Mouse (Mus musculus): ENCODE data around the gene Fgd1. TPM values are rescaled to one million over a fixed set of nuclear protein-coding genes. Genes with fewer than 3 reads are reported as not detected.

Fgd1 gene
- total RNA-seq (2021), result 1 to 10 TPM; 2.0 to 2.1 TPM
- long read RNA-seq, experiment 1, partial matches to known transcripts, result 0 of 2 reads
- long read RNA-seq, experiment 1, other reads (novel, unspliced or antisense), result 2 of 2 reads
- long read RNA-seq, experiment 2, partial matches to known transcripts, result 1 of 1 reads
- long read RNA-seq, experiment 2, other reads (novel, unspliced or antisense), result 0 of 1 reads

DNA sequence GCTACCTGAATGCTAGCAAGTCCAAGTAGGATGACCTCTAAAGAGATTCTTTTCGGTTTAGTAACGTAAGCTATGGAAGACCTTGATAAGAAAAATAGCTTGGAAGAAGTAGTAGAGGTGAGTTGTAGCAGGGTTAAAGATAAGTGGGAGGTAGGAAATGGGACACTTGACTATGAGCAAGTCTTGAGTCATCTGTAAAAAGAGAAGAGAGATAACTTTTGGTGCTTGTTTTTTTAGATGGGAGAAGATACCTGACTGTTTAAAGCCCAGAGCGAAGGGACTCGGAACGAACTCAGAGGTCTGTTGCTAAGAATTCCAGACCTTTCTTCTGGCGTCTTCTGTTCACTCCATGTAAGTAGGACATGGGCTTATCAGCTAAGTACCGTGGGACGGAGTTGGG is at the start of gene Fgd1:
Fgd1 (plus strand) TSS at position 301 of the 400 bp plus-strand sequence.
- intact Hi-C loops (cut with DNase I), result no loop called here
- no peak for DNase-seq

DNA sequence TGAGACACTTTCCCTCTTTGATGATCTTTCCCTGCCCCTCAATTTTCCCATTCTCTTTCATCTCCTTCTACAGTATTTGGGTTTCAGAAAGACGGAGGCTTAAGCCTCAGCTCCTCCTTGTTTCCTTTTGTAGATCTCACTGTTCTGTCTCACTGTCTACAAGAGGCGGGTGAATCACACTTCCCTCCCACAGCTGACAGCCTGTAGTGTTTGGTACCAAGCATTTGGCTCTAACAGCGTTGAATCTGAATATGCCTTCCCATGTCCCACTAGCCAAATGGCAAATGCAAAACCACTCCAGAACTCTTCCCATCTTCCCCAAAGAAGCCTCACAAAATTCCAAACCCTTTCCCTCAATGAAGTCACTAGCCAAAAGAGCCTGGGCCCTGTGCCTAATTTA is 49.2 kb upstream of the Fgd1 start:
- intact Hi-C loops (cut with DNase I), result no loop called here
- no peak for DNase-seq

DNA sequence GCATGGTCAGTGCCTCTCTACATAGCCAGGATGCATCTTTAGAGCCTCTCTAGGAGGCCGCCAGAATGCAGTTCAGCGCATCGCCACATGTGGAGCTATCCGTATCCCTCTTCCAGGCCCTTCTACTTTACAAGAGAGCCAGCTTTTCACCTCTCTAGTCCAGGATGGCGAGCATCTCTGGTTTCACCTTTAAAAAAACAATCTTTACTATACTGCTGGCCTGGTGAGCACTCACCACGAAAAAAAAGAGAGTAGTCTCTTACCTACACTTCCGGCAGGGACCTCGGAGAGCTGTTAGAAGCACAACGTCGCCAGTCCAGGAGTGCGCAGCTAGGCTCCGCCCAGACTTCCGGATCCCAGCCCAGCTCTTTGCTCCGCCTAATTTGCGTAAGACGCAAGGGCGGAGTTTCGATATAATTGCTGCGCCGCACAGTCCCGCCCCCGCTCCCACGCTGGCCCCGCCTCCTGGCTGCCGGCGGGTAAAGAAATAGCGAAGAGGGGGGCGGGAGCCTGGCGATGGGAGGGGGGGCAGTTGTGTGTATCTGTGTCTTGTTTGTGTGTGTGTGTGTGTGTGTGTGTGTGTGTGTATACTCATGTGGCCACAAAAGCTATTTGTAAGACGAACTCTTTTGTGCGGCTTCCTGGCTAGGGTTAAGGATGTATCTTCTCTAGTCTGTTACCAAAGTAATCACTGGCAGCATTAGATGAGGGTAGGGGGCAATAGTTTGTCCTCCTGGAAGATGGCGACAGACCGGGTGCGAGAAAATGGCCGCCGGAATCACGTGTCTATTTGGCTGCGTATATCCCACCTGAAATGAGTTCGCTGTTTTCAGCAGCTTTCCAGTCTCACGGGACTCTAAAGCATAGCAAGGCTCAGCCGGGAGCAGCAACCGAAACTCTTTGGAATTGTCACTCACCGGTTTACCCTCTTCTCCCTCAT is 28.7 kb upstream of the Fgd1 start, which contains the start of gene Gnl3l:
Gnl3l (minus strand) TSS at position 385 of the 940 bp plus-strand sequence.
- DNase-seq, result peak; percentile 77 to 81
- intact Hi-C loops (cut with DNase I), result no loop called here

DNA sequence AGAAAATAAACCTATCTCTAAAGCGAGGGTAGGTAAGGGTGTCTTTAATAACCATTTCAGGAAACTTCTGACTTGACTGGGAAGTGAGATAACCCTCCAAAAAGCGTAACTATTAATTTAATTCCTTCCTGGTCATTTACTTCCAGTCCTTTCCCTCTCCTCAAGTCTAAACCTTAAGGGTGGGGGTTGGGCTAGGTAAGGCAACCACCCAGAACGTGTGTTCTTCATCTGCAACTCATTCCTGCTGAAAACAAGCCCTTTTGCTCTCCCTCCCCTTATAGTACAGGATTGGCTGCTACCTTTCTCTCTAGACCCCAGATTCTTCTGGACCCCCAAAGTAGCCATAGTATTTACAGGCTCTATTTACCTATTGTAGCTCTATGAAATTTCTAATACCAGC is 28.1 kb upstream of the Fgd1 start:
- intact Hi-C loops (cut with DNase I), result no loop called here

DNA sequence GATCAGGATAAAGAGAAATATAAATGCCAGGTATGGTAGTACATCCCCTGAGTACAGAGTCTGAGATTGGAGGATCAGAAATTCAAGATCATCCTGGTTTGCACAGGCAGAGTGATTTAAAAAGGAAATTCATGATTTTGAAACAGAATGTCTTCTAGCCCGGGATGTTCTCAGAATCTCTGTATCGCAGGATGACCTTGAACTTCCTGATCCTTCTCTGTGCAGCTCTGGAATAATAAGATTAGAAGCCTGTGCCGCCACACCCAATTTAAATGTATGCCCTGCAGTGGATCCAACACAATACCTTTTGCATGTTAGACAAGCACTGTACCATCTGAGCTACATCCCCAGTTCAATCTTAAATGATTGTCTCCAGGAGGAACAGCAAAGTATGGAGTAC is 27.2 kb upstream of the Fgd1 start:
- intact Hi-C loops (cut with DNase I), result no loop called here
- no peak for DNase-seq

More for the DNA sequence above, 28.1 kb upstream of the Fgd1 start:
- DNase-seq, result no peak

DNA sequence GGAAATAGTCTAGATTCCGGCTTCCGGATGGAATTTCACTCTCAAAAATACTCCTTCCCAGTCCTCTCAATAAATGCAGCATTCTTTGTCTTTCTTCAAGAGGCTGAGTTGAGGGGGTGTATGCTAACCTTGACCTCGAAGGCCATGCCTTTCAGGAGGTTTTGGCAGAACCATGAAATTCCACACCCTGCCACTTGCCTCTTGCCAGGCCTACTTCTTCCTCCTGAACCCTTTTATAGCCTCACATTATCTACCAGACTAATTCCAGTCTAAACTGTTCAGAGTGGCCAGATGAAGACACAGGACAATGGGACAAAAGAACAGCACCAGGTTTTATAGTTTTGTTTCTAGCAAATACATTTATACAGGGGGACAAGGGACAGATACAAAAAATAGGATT is 14.6 kb upstream of the Fgd1 start:
- intact Hi-C loops (cut with DNase I), result no loop called here
- no peak for DNase-seq

DNA sequence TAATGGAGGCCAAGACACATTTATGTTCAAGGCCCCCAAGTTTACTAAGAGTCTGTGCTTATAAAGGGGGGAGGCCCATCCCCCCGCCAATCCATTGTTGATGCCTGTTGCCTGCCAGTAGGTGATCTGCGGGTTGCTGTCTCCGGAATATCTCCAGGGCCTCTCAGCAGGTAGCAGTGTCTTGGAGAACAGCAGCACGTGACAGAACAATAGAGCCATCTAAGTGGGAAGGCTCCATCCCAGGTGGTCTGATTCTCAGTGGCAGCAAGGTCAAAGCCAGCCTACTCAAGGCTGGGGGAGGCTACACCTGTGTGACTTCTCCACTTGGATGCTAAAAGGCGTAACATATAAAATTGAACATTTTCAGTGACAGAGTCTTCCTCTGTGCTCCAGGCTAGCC is 4.7 kb upstream of the Fgd1 start:
- no peak for DNase-seq
- intact Hi-C loops (cut with DNase I), result no loop called here

DNA sequence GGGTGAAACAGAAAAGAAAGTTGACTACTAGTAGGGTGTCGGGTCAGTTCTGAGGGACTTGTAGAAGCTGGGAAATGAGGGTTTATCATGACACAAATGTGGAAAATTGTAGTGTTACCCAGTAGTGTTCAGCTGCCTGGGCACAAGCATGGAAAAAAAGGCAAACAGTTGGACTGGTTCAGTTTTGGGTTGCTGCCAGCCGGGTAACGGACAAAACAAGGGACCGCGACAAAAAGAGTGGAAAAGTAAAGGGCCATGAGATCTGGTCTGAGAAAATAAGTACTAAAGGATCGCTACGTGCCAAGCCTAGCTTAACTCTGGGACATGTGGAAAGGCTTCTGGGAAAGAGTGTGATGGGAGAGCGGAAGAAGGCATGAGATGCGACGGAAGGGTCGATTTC is 371 bp downstream of the Fgd1 start:
- intact Hi-C loops (cut with DNase I), result no loop called here
- DNase-seq, result no peak

DNA sequence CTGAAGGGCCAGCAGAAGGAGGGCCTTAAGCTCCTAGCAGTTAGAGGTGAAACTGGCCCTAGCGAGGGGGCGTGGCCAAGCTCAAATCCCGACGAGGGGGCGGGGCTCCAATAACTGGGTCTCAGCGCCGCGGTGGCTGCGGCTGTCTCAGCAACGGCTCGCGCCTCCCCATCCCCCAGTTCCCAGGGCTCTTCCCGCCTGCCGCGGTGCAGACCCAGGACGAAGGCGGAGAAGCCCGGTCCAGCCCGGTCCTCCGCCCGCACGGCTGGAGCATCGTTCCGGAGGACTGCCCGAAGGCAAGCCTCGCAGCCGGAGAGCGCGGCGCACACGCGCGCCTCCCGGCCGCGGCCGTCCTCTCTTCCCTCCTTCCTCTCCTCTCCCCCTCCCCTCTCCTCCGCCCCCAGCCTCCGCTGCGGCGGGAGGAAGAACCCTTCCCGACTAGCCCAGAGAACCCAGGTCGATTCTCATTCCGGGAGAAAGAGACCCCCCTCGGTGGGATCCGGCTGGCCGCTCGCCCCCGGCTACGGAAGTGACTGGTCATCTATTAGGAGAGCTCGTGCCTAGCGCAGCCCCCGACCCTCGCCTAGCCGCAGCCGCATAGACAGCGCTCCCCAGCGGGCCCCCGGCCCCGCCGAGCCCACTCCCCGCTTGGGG is 954 bp downstream of the Fgd1 start:
- intact Hi-C loops (cut with DNase I), result no loop called here
- peak; percentile 76 to 80 for DNase-seq

DNA sequence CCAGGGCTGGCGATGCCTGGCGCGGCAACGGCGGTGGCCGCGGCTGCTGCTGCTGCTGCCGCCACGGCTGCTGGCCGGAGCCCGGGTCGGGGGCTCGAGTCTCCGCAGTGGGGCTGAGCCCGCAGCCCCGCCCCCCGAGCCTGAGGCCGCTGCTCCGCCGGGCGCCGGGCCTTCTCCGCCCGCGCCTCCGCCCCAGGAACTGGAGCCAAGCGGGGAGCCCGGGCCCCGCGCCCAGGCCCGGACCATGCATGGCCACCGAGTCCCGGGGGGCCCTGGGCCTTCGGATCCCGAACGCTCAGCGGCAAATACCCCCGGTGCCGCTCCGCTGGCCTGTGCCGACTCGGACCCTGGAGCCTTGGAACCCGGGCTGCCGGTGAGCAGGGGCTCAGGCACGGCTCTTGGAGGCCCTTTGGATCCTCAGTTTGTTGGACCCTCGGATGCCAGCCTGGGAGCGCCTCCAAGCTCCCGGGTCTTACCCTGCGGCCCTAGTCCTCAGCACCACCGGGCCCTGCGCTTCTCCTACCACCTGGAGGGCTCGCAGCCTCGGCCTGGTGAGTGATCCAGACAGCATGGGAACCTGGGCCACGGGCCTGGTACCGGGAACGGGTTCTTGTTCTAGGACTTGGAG is 1.6 kb downstream of the Fgd1 start:
- peak; percentile 18 to 23 for DNase-seq
- intact Hi-C loops (cut with DNase I), result no loop called here

DNA sequence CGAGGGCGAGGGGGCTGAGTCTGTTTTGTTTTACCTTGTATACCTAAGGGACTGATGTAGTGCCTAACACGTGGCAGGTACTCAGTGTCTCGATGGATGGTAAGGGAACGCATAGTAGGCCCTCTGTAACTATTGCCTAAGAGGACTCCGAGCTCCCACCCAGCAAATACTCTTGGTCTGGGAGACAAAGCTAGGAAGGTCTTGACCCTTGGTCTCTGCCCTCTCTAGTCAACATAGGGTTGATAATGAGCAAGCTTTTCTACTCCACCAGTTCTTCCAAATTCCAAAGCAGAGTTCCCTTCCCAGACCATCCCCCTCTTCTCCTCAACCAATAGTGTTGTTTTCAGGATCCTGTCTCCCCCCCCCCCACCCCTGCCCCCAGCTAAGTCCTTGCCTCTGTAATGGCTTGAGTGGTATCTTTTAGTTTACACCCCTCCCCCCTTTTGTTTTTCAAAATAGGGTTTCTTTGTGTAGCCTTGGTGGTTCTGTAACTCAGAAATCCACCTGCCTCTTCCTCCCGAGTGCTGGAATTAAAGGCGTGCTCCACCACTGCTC is 3.8 kb downstream of the Fgd1 start:
- no peak for DNase-seq
- intact Hi-C loops (cut with DNase I), result no loop called here

DNA sequence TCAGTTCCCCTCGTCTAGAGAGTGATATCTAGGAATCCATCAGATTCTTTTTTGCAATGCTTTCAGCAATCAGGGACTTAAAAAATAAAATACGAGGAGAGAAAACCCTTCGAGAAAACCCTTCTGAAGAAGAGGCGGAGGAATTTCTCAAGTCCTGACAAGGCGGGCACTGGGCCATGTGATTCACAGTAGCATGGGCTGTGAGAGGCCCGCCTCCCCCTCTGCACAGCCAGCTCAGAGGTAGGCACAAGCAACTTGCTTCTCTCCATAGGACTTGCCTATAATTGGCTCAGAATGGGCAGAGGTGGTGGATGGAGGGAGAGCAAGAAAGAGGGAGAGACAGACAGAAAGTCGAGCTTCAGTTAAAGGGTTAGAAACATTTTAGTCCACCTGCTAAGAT is 4.4 kb downstream of the Fgd1 start:
- intact Hi-C loops (cut with DNase I), result no loop called here
- no peak for DNase-seq

DNA sequence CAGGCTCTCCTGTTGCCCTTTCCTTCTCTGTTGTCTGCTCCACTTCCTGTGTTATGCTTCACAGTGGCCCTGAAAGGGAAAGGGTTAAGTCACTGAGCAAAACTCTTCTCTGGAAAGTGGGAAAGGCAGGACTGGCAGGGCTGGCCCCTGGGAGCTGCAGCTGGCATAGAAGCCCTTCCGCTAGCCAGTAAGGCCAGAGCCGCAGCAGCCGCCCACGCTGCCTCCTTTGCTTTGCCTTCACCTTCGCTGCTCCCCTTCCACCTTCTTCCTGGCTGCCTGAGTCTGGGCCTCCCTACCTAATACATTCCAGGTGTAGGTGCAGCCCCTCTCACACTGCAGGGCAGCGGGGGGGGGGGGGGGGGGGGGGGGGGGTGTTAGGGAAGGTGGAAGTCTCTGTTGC is 8.5 kb downstream of the Fgd1 start:
- intact Hi-C loops (cut with DNase I), result no loop called here
- DNase-seq, result no peak

DNA sequence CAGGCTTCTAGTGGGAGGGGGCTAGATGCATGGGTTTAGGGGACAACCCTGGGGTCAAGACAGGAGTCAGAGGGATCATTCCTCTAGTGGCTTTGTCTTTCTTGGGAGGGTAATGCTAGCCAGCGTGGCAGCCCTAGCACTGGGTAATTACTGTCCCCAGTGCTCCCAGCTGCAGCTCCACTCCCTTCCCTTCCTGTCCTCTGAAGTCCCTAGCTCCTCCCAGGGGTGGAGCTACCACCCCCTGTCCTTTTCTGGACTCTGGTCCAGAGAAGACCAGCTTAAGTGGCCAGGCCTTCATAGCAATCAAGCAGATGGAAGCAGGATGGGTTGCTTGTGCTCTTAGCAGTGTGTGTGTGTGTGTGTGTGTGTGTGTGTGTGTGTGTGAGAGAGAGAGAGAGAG is 9.6 kb downstream of the Fgd1 start:
- DNase-seq, result peak in 1 of 2 experiments; percentile 16
- intact Hi-C loops (cut with DNase I), result no loop called here

DNA sequence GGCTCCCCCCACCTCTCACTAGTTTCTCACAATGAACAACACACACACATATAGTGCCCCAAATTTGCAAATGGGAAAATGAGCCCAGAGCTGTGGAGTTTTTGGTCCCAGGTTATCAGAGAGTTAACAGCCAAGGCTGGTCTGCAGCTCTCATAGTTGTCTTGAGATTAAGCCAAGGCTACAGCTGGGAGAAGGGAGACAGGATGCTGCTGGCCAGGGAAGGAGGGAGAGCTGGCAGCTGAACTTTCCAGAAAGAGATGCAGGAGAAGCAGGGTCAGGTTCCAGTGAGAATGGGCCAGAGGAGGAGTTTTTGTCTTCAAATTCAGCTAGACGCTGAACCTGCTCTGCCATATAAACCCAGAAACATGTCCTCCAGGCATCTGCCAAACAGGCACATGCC is 13.4 kb downstream of the Fgd1 start:
- intact Hi-C loops (cut with DNase I), result no loop called here

DNA sequence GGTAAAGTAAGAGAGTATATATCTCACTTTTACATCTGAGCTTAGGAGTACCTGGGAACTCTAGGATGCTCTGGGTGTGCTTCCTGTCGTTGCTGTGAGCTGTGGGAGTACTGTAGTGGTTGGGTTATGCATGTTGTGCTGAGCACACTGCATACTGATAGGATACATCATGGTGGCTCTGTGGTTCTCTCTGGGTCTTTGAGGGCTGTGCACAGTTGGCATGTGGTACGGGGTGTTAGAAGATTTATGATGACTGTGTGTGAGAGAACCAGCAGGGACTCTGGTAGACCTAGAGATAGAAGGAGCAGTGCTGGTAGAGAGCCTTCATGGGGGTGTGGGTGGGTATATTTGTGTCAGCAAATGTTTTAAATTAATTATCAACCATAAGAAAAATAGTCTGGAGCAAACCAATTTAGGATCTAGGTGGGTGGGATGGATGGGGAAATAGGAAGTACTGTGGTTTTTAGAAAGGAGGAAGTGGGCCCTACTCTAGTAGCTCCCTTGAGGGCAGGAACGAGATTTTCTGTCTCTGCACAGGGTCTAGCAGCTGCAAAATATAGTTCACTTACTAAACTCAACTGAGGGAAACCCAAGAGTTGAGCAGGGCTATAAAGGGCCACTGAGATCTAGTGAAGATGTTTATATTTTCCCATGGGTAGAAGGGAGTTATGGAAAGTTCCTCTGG is 15.8 kb downstream of the Fgd1 start:
- intact Hi-C loops (cut with DNase I), result no loop called here

More for the DNA sequence above, 13.4 kb downstream of the Fgd1 start:
- no peak for DNase-seq

DNA sequence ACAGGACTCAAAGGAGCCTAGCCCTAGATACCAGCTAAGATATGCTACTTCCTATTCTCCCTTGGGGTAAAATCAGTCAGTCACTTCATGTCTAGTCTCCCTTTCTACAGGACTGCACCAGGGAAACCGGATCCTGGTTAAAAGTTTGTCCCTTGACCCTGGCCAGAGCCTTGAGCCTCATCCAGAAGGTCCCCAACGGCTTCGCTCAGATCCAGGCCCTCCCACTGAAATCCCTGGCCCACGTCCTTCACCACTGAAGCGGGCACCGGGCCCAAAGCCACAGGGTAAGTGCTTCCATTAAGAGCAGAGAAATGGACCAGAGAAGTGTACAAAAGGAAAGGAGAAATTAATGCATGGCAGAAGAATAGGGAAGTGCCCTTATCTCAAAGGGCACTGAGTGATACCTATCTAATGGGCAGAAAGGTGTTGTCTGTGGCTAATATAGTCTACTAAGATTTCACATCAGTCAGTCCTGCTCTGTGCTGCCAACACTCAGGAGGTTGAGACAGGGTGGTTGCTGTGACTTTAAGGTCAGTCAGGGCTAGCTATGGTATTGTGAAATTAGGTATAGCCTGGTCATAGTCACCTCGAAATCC is 20.2 kb downstream of the Fgd1 start:
- intact Hi-C loops (cut with DNase I), result no loop called here
- no peak for DNase-seq

More for the DNA sequence above, 15.8 kb downstream of the Fgd1 start:
- DNase-seq, result no peak

DNA sequence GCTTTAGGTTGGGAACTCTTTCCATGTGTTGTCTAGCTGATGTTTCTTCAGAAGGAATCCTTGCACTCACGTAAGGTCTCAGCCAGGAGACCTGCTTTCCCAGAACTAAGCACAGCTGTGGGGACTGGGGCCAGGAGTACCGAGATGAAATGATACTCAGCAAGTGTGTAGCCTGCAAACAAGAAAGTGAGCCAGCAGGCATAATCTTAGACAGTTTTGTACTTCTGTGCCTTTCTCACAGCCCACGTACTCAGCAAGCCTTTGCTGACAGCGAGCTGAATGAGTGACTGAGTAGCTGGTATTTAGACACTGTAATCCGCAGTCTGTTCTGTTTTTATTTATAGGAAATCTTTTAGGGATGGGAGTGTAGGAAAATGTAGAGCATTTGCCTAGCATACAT is 21.9 kb downstream of the Fgd1 start:
- intact Hi-C loops (cut with DNase I), result no loop called here
- no peak for DNase-seq

DNA sequence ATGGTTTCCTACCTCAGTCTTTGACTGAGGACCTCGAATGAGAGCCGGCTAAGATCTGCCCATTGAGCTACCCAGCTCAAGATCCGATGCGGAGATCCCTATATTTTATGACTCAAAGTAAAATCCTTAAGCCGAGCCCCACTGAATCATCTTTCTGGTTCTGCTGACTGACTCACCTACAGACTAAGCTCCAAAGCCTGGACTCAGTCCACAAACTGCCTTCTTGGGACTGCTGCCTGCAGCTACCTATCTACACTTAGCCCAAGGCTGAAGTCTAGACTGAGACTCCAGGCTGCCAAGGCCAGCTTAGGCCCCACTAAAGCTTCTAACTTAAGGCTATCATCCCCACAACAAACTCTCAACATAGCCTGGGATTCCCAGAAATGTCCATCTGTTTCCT is 30.1 kb downstream of the Fgd1 start:
- intact Hi-C loops (cut with DNase I), result no loop called here

More for the DNA sequence above, 30.1 kb downstream of the Fgd1 start:
- DNase-seq, result no peak

All from gastrocnemius, postnatal 36 days (tissue).